27 mouse cellular contexts compared by ENCODE assay signal in the genomic region with DNA sequence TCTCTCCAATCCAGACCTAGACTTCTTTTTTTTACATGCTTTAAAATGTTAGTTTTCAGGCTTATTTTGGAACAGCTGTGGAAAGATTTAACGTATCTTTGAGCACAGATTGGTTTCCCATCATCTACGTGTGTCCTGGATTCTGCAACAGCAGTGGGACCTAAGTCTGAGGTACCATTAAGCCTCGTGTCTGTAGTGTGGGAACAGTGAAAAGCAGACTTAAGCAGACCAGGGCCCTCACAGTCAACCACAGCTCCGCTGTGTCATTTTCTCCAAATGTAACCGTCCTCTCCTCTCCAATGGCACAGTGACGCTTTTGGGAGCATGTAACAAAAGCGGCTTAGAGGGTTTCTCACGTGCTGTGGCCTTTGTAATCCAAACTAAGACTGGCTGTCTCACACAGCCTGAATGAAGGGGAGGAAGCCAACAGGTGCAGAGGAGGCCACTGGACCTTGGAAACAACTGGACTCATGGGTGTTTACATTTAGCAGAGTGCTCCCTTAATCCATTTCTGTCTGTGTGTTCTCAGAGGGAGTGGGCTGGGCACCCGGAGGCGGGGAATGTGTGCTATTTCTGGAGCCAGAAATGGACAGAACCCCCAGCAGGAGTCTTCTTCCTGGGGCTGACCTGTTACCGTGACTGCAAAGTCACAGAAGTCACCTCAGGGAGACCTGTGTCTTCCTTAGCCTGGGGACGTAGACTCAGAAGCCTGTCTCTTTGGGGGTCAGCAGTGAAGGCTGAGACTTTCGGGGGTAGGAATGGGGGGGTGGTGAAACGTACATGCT. TPM values are rescaled to one million over a fixed set of nuclear protein-coding genes. Genes with fewer than 3 reads are reported as not detected.
DNase-seq lines count a peak whose midpoint lies in the region; ATAC-seq and TF ChIP-seq lines count a peak whose summit lies in the region.
"Had no signal": no experiment of that assay in that cellular context is flagged by ENCODE, and none has a peak within 500 bp of the region (broad histone marks: within the 10 kb centered on the region; RNA-seq: fewer than 3 reads in every experiment).

No protein-coding gene starts in this region.

- H3K9me3 ChIP-seq in heart, embryonic 10.5 days = no peaks in the 10 kb centered on the region
- H3K9me3 ChIP-seq in limb, embryonic 11.5 days (ENCODE audit: control insufficient read depth, low read length) = no peaks in the 10 kb centered on the region
- no peaks in the 10 kb centered on the region for H3K9me3 ChIP-seq in limb, embryonic 10.5 days (replicated peaks)
- H3K9me3 ChIP-seq in heart, embryonic 15.5 days (replicated peaks) = no peaks in the 10 kb centered on the region
- H3K9me3 ChIP-seq: G1E; hindbrain, embryonic 12.5 days; kidney, embryonic 15.5 days; liver, embryonic 15.5 days; lung, embryonic 15.5 days; midbrain, embryonic 15.5 days; neural tube, embryonic 13.5 days had no signal

- peaks cover 44% of the 10 kb centered on the region for H3K4me1 ChIP-seq in heart, embryonic 10.5 days
- H3K4me1 ChIP-seq in limb, embryonic 11.5 days (ENCODE audit: control insufficient read depth, insufficient read depth, low read length) = peaks cover 6% of the 10 kb centered on the region
- H3K4me1 ChIP-seq in limb, embryonic 10.5 days = peaks cover 9% of the 10 kb centered on the region
- peaks cover 46% of the 10 kb centered on the region for H3K4me1 ChIP-seq in heart, embryonic 15.5 days (replicated peaks)
- H3K4me1 ChIP-seq: liver, embryonic 15.5 days had no signal

- ATAC-seq in limb, embryonic 11.5 days (ENCODE audit: insufficient number of reproducible peaks, low FRiP score, low TSS enrichment, low read depth) = peak; percentile 24; the same call in 1 of the 2 replicates
- 0 out of 2 replicates have a peak, but pooled peaks have one; percentile 25 for ATAC-seq in heart, embryonic 15.5 days (replicated peaks; ENCODE audit: insufficient number of reproducible peaks, insufficient read depth, low FRiP score, low read depth)
- ATAC-seq: forebrain, postnatal 0 days; midbrain, embryonic 15.5 days had no signal

- H3K79me2 ChIP-seq in myocyte (ENCODE audit: control insufficient read depth, insufficient read depth) = no peaks in the 10 kb centered on the region

- DNase-seq in heart, embryonic 10.5 days (ENCODE audit: low spot score) = no peak
- DNase-seq in heart, adult 9 months (ENCODE audit: low spot score in 2 of 2) = no peak
- DNase-seq in limb, embryonic 11.5 days (ENCODE audit: low spot score) = no peak
- no peak for DNase-seq in limb, embryonic 10.5 days (ENCODE audit: low spot score)
- DNase-seq in adrenal gland, postnatal 4 days (ENCODE audit: low spot score in 2 of 2) = no peak
- DNase-seq: adrenal gland, postnatal 14 days; B cell, adult 2 months; cerebellum, adult 8-10 months; forebrain, postnatal 0 days; gastrocnemius, postnatal 36 days; kidney, adult 11 months; kidney, postnatal 36 days; liver; lung, postnatal 36 days; retina, postnatal 1 day; thymus, postnatal 25 days had no signal

- WGBS in heart, embryonic 10.5 days = 48% methylated on average over 14 of the region's 14 CpGs
- WGBS in limb, embryonic 11.5 days = 64% methylated on average over 14 of the region's 14 CpGs
- WGBS in limb, embryonic 10.5 days = 67% methylated on average over 14 of the region's 14 CpGs
- WGBS in heart, embryonic 15.5 days = 39% methylated on average over 14 of the region's 14 CpGs

- H3K9ac ChIP-seq in limb, embryonic 11.5 days (ENCODE audit: low read length) = no peak overlapping the region
- H3K9ac ChIP-seq in heart, embryonic 15.5 days = peak overlapping the region; percentile 51
- H3K9ac ChIP-seq: forebrain, postnatal 0 days; hindbrain, embryonic 12.5 days; kidney, embryonic 15.5 days; liver, embryonic 15.5 days; lung, embryonic 15.5 days; midbrain, embryonic 15.5 days; neural tube, embryonic 13.5 days had no signal

- peak; percentile 16 for TF ChIP-seq POLR2A in myocyte (IDR thresholded peaks at IDR 0.05; ENCODE audit: insufficient read length, low read depth)

- peak overlapping the region; percentile 82 for H3K27ac ChIP-seq in heart, embryonic 10.5 days
- no peak overlapping the region for H3K27ac ChIP-seq in limb, embryonic 11.5 days (replicated peaks; ENCODE audit: low read depth, low read length)
- H3K27ac ChIP-seq in limb, embryonic 10.5 days = no peak overlapping the region
- H3K27ac ChIP-seq in heart, embryonic 15.5 days = peak overlapping the region; percentile 87
- H3K27ac ChIP-seq: hindbrain, embryonic 12.5 days; kidney, embryonic 15.5 days; liver, embryonic 15.5 days; lung, embryonic 15.5 days; midbrain, embryonic 15.5 days; neural tube, embryonic 13.5 days had no signal

- H3K27me3 ChIP-seq in heart, embryonic 10.5 days (ENCODE audit: insufficient read depth, poor library complexity, severe bottlenecking) = no peaks in the 10 kb centered on the region
- H3K27me3 ChIP-seq in limb, embryonic 11.5 days (ENCODE audit: control insufficient read depth, insufficient read depth, low read length) = no peaks in the 10 kb centered on the region
- H3K27me3 ChIP-seq in limb, embryonic 10.5 days (ENCODE audit: low read depth, poor library complexity, severe bottlenecking) = no peaks in the 10 kb centered on the region
- no peaks in the 10 kb centered on the region for H3K27me3 ChIP-seq in heart, embryonic 15.5 days
- no peaks in the 10 kb centered on the region for H3K27me3 ChIP-seq in myocyte (ENCODE audit: control insufficient read depth, insufficient read depth, insufficient read length)
- H3K27me3 ChIP-seq: CH12.LX; hindbrain, embryonic 12.5 days; midbrain, embryonic 15.5 days had no signal

- no peak overlapping the region for H3ac ChIP-seq in myocyte (ENCODE audit: control insufficient read depth, insufficient read length)

- no peak overlapping the region for H3K4me2 ChIP-seq in limb, embryonic 11.5 days (ENCODE audit: low read depth, severe bottlenecking)
- peak overlapping the region; percentile 59 for H3K4me2 ChIP-seq in heart, embryonic 15.5 days
- H3K4me2 ChIP-seq in myocyte (ENCODE audit: low read depth) = peak overlapping the region; percentile 46
- H3K4me2 ChIP-seq: hindbrain, embryonic 12.5 days; kidney, embryonic 15.5 days; liver, embryonic 15.5 days; lung, embryonic 15.5 days; midbrain, embryonic 15.5 days; neural tube, embryonic 13.5 days had no signal

- H3K36me3 ChIP-seq in heart, embryonic 10.5 days = no peaks in the 10 kb centered on the region
- H3K36me3 ChIP-seq in limb, embryonic 11.5 days (ENCODE audit: control insufficient read depth, insufficient read depth, low read length) = no peaks in the 10 kb centered on the region
- H3K36me3 ChIP-seq in limb, embryonic 10.5 days = no peaks in the 10 kb centered on the region
- no peaks in the 10 kb centered on the region for H3K36me3 ChIP-seq in heart, embryonic 15.5 days
- no peaks in the 10 kb centered on the region for H3K36me3 ChIP-seq in myocyte (ENCODE audit: control insufficient read depth, insufficient read depth)
- H3K36me3 ChIP-seq: G1E; hindbrain, embryonic 12.5 days; kidney, embryonic 15.5 days; liver, embryonic 15.5 days; lung, embryonic 15.5 days; midbrain, embryonic 15.5 days; neural tube, embryonic 13.5 days had no signal

- peak overlapping the region; percentile 36 for H3K4me3 ChIP-seq in heart, embryonic 10.5 days
- H3K4me3 ChIP-seq in limb, embryonic 11.5 days (ENCODE audit: low read depth, low read length) = no peak overlapping the region
- H3K4me3 ChIP-seq in limb, embryonic 10.5 days = no peak overlapping the region
- peak overlapping the region; percentile 39 for H3K4me3 ChIP-seq in heart, embryonic 15.5 days
- peak overlapping the region; percentile 18 for H3K4me3 ChIP-seq in myocyte
- H3K4me3 ChIP-seq: hindbrain, embryonic 12.5 days; kidney, embryonic 15.5 days; liver, embryonic 15.5 days; lung, embryonic 15.5 days; megakaryocyte, embryonic 14.5 days; midbrain, embryonic 15.5 days; neural tube, embryonic 13.5 days had no signal

TF ChIP-seq in myocyte, 11 proteins besides CTCF, POLR2A, EP300 and RAD21:
- TF ChIP-seq MAX (IDR thresholded peaks at IDR 0.05; ENCODE audit: low read depth) (no peak), MYOD1 (IDR thresholded peaks at IDR 0.05; ENCODE audit: control insufficient read depth in 1 of 3, insufficient read length in 2 of 3, low read depth in 2 of 3) (peak; percentile 74 to 94 (median 89)), POLR2AphosphoS2 (IDR thresholded peaks at IDR 0.05; ENCODE audit: insufficient read length, low read depth) (peak; percentile 44), MYOG (IDR thresholded peaks at IDR 0.05; ENCODE audit: control insufficient read depth in 1 of 3, insufficient read depth in 1 of 3, insufficient read length in 2 of 3, low read depth in 2 of 3) (peak in 2 of 3 experiments; percentile 84 to 93), E2F4 (IDR thresholded peaks at IDR 0.05; ENCODE audit: insufficient read depth) (no peak), USF1 (IDR thresholded peaks at IDR 0.05; ENCODE audit: low read depth) (no peak), TCF3 (IDR thresholded peaks at IDR 0.05; ENCODE audit: insufficient read length, low read depth) (peak; percentile 47), TCF12 (IDR thresholded peaks at IDR 0.05; ENCODE audit: insufficient read depth, poor library complexity, severe bottlenecking) (peak; percentile 87), SRF (IDR thresholded peaks at IDR 0.05; ENCODE audit: control insufficient read depth, insufficient read length, low read depth) (no peak), REST (IDR thresholded peaks at IDR 0.05; ENCODE audit: insufficient read depth, insufficient read length) (no peak), CEBPB (IDR thresholded peaks at IDR 0.05; ENCODE audit: insufficient read depth, poor library complexity, severe bottlenecking) (no peak)

RNA-seq across cellular contexts. Expression of gene Rbm20, which starts 15.0 kb away (rescaled TPM):
- 18.3 and 34.7 TPM in 2 replicates for polyA plus RNA-seq in heart, embryonic 10.5 days (2016; fragmentation: Nextera tagmentation; extraction: Ambion mirVana)
- polyA plus RNA-seq in limb, embryonic 11.5 days (2014; fragmentation: Nextera tagmentation; extraction: Ambion mirVana) = 2.4 and 2.7 TPM in 2 replicates
- 0.73 and 1.9 TPM in 2 replicates for polyA plus RNA-seq in limb, embryonic 10.5 days (2016; fragmentation: Nextera tagmentation; extraction: Ambion mirVana)
- polyA plus RNA-seq in heart, embryonic 15.5 days (2015; fragmentation: Nextera tagmentation; extraction: Ambion mirVana) = 39.9 and 44.4 TPM in 2 replicates
- polyA plus RNA-seq in myocyte (2012; fragmentation: generic; extraction: Trizol) = 35.4 TPM
- 1 to 10 TPM; 2.7 to 4.0 TPM for total RNA-seq in adrenal gland, postnatal 4 days (2021)

Comparison
In these comparisons a context has a peak if more than half of its experiments do, and no peak if none do; other contexts are left out.
1. H3K27ac ChIP-seq: peak in heart, embryonic 10.5 days (single experiment) and heart, embryonic 15.5 days (single experiment); none in limb, embryonic 11.5 days (single experiment) and limb, embryonic 10.5 days (single experiment).
2. H3K4me3 ChIP-seq: peak in heart, embryonic 10.5 days (single experiment), heart, embryonic 15.5 days (single experiment) and myocyte (single experiment); none in limb, embryonic 11.5 days (single experiment) and limb, embryonic 10.5 days (single experiment).